Mouse (Mus musculus): ENCODE results near the gene Gm10184.

GRCm38 (mm10) chr17:89907686-89908085, 2.6 kb downstream of the Gm10184 start:
- no peak for TF ChIP-seq POLR2A (IDR thresholded peaks at IDR 0.05; ENCODE audit: extremely low read depth, insufficient read depth, low read length)
- no peak for TF ChIP-seq CTCF (IDR thresholded peaks at IDR 0.05; ENCODE audit: extremely low read depth, insufficient read depth, low read length)
